Mouse (Mus musculus): ENCODE results near the gene Hhex. TPM values are rescaled to one million over a fixed set of nuclear protein-coding genes. Genes with fewer than 3 reads are reported as not detected.

Hhex gene
- total RNA-seq, 2 experiments from 2014 or later: 1.8 to 2.4 TPM

DNA sequence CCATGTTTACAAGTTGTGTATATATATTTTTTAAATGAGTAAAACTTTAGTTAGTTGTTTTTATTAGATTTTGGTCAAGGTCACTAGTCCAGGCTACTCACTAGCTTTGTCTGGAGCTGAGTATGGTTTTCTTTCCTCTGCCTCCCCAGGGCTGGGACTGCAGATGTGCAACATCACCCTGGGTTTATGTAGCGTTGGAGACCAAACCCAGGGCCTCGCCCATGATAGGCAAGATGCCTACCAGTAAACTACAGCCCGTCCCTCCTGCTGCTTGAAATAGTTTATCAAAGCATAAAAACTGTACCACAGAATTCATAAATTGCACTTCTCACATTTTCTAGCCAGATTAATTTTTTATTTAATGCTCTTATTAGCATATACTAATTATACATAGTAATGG is 14.6 kb downstream of the Hhex start:
- no peak for DNase-seq

DNA sequence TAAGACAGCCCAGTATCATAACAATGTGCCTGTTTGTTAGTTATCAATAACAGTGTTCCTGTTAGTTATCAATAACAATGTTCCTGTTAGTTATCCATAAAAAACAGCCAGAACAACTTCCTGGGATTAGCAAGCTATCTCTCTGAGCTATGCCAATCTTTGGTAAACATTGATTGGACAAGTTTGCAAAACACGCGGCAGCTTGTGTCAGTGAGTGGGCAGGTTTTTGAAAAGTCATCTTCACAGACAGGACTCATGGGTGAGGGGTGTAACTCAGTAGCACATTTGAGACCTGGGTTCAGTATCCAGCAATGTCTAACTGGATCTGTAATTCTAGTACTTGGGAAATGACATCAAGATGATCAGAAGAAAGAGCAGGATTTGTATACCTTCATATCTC is 20.9 kb downstream of the Hhex start:
- DNase-seq: no peak

DNA sequence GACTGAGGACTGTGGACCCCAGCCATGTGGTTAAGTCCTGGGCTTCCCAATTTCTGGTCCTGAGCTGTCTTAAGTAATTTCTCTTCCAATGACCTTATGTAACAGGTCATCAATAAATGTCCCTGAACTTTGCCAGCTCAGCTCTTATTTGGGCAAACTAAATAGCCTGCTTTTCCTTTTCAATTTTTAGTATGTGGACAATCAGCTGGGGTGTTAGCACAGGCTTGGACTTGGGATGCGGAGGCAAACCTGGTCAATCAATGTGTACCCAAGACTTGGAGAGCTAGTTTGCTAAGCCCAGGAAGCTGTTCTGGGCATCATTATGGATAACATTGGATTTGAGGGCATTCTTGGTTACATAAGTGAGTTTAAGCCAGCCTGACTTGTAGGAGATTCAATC is 21.4 kb downstream of the Hhex start:
- no peak for DNase-seq

DNA sequence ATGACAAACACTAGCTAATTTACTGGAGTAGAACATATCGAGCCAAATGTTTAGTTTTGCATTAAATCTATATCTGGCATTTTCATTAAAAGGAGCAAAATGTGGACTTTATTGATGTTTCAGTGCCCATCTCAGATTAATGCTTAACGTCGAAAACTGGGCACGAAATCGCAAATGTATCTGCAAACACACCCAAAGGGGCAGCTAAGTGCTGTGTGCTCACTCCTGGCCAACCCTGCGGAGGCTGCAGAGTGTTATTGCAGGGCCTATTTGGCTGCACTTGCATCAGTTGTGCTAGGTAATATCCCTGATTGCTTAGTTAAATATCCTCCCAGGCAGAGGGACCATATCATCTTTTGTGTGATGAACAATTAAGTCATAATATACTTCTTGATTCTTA is 23.4 kb downstream of the Hhex start:
- DNase-seq: no peak

DNA sequence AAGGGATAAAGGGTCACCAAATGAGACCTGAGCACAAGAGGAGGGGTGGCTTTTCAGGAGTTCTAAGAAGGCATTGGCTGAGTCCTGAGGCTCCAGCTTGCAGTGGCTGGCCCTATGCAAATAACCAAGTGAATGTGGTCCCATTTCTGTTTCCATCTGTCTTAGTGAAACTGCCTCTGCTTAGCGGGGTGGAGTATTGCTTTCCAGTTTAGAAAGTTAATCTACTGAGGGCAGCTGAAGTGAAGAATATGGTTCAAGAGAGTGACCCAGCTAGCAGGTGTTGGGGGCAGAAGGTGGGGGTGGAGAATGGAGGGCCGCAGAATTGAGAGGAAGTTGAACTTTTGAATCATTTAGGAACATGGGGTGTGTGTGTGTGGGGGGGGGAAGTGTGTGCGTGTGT is 31.8 kb downstream of the Hhex start:
- no peak for DNase-seq

DNA sequence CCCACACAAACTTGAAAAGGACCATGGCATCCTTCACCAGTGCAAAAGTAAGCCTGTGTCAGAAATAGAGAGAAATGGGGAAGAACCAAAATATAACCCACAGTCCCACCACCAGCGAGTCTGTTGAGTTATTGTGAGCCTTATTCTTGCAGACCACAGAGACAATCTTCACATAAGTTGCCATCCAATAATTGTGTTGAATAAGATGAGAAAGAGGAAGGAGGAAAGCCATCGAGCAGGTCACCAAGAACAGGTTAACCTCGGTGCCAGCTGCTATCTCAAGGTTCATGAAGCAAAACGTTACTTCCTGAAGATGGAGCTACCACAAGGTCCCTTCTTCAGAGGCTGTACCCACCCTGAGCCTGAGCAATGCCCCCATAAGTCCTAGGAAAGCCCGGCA is 32.4 kb downstream of the Hhex start:
- DNase-seq: no peak

DNA sequence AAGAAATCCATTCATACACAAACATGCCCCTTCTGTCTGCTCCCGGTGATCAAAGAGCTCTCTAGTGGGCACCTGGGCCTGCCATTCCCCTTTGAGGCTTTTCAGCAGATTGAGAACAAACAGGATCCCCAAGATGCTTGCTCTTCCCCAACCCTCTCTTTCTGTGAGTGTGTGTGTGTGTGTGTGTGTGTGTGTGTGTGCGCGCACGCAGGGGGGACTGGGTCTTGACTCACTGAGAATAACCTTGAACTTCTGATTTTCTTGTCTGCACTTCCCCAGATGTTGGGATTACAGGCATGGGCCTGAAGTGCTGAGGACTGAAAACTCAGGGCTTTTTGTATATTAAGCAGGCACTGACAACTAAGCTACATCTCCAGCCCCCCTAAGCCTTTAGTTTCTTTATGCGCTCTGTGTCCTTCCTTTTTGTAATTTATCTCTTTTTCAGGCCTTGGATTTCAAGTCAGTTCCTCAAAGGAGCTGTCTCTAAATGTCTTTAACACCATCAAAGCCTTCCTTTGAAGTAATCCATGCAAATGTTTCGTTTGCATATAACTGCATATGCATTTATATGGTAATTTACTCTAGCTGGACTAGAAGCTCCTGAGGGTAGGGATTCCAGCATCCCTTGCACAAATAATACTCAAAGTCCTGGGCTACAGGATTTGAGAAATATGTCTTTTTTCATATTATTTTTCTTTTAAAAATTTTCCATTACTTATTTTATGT is 34.4 kb downstream of the Hhex start:
- DNase-seq: no peak

DNA sequence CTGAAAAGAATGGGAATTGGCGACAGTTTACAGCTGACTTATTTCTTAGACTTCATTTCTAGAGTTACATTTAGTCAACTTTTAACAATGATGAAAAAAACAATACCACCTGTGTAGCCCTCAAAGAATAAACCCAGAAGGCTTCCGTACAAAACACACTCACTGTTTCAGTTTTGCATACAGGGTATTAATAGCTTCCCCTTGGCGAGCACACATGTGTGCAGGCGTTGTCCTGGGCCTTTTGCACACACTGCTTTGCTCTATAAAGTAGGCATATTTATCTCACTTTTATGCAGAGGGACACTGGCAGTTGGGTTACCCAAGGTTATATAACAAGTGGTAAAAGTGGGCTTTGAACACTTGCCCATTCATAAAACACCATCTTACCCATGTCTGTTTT is 37.1 kb downstream of the Hhex start:
- no peak for DNase-seq

DNA sequence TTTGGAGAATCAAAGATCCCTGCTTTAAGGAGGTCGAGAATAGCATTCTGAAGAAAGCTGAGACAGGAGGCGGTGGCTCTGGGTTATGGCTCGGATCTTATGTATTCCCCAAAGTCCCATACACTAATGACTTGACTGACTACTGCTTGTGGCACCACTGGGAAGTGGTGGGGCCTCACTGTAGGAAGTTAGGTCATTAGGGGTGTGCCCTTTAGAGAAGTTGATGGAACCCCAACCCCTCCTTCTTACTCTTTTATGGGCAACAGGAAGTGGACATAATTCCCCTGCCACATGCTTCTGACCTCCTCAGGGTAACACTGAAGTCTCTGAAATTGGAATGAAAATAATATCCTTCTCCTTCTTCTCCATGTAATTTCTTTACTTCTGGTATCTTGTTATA is 38.0 kb downstream of the Hhex start:
- DNase-seq: no peak

DNA sequence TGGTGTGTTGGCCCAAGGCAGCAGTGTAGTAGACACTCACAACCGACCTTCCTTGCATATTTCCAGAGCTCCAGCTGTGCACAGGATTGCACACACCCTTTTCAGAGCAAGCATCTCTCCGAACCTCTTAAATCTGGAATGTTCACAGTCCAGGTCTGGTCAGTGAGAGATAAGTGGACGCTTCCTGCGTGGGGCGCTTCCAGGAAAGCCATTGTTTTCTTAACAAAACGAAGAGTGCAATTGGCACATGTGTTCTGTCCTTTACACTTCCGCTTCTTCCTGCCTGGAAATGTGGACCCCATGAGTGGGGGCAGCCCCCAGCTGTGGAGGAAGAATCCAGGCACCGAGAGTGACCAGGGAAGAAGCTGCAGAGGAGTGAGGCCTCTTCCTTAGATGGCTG is 47.1 kb downstream of the Hhex start:
- peak; percentile 14 to 36 for DNase-seq

DNA sequence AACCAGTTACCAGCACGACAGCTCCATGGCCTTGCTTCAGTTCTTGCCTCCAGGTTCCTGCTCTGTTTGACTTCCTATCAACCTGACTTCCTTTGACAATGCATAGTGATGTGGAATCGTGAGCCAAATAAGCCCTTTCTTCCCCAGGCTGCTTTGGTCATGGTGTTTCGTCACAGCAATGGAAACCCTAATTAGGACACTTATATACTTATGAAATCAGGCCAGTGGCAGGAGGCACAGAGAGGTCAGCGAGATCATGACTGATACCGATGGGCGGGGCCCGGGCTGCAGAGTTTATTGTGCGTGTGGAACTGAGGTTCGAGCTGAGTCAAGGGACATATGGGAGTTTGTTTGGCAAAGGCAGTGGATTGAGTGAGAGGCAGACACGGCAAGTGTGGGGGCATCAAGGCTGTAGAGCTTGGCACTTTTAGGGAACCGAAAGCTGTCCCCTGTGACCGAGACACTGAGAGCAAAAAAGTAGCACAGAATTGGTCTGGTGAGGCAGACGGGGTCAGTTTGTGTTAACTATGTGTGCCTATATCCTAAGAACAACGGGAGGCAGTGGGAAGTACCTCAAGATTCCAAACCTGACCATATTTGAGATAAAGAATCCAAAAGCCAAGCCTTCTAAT is 48.1 kb downstream of the Hhex start:
- DNase-seq: no peak

DNA sequence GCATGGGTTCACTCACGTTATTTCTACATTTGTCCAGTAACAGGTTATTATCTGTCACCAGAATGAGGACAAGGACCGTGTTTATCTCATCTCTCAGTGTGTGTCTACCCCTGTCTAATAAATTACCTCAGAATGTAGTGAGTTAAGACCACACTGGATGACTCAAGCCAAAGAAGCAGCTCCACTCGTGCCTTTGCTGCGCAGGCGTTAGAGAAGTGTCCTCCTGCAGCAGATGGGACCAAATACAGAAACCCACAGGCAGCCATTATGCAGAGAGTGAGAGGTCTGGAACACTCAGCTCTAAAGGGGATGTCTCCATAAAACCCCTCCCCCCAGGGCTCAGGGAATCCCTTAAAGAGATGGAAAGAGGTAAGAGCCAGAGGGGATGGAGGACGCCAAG is 50.2 kb downstream of the Hhex start:
- no peak for DNase-seq

DNA sequence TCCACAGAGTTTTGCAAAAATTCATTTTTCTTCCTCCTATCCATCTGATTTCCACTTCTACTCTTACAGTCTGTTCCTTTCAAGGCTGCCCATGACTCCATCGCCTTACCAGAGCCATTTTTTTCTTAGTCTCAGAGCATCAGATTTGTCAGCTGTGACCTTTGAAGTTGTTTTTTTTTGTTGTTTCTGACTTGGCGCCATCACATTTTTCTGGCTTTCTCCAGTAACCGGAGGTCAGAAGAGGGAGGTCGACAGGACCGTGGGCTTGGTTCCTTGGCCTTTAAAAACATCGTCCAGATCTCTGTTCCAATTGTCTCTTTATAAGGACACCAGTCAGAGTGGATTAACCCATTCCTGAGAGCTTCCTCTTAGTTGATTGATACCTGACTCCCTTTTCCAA is 52.2 kb downstream of the Hhex start:
- DNase-seq: no peak

DNA sequence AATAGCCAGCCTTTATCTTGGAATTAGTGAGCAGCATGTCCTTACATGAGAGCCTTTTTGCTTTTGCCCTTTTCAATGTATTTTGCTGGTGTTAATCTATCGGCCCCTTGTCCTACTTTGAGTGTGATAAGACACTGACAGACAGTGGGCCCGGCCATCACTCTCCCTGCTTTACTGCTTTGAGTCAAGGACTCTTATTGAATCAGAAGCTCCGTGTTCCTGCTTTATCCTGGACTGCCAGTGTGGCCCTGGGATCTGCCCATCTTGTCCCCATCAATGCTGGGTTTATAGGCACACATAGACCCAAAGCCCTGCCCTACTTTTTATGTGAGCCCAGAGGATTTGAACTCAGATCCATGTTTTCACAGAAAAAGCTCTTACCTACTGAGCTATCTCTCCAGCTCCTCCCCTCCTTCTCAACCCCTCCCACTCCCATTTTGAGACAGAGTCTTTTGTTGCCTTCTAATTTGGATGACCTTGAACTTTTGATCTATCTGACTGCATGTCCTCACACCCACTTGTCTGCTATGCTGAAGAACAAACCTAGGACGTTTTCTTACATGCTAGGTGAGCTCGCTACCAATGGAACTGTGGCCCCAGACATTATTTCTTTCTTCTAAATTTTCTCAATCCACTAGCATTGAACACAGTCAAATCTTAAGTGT is 53.3 kb downstream of the Hhex start:
- DNase-seq: no peak

DNA sequence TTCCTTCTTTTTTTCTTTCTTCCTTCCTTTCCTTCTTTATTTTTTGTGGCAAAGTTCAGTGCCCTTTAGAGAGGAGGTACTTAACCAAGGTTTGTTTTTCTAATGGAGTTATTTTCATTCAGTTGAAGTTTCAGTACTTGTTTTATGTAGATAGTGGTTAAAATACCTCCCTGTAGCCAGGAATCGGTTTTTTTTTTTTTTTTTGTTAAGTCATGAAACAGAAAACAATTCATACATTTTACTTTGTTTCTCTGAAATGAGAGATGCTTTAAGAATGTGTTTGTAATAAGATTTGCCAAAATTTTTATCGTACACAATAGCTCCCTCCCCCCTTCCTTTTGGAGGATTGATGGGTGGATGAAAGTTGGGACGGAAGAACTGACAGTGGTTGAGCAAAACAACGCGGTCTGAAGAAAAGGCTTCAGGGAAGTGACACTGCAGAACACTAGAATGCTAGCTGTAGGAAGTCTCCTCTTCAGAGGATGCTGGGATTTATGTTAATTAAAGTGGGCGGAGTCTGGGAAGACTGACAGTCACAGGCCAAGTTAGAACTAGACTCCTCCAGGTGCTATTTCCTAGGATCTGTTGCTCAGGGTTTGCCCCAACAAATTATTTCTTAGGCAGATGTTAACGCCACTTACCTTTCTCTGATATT is 54.1 kb downstream of the Hhex start:
- no peak for DNase-seq

Other genes with a start within 250 kb of the Hhex start
- gene March5, start 227.3 kb upstream of the Hhex start, total RNA-seq (2021): 10 to 100 TPM; 83.4 to 86.0 TPM
- gene Cpeb3, start 226.2 kb upstream of the Hhex start, total RNA-seq (2021): 10 to 100 TPM; 75.0 to 78.1 TPM
- 10 to 100 TPM; 59.2 to 97.0 TPM for gene Ide, start 97.0 kb upstream of the Hhex start, total RNA-seq (2021)
- under 1 TPM; 0.40 to 0.49 TPM for gene Kif11, start 58.4 kb upstream of the Hhex start, total RNA-seq (2021)
- 10 to 100 TPM; 32.9 to 33.2 TPM for gene Exoc6, start 115.6 kb downstream of the Hhex start, total RNA-seq (2021)